Mouse (Mus musculus) neural tube, embryonic 10.5 days (tissue): ENCODE results near the gene Cldn13.
A peak's percentile ranks its signal among the peaks of the same experiment; 100 is the strongest.
"Not testable (repeated sequence)": the region's sequence is repeated elsewhere in the genome, so short reads cannot be mapped to it uniquely, and the experiment has no call there.

ENCODE experiments used
- DNase-seq: peaks from one replicate; pipeline ENCODE4 v3.0.0-alpha.2; 2017; ENCODE audit warnings: low spot score; ENCODE audit errors: extremely low spot score

The Cldn13 gene

GRCm38 (mm10) chr5:134934666-134935065 lies 19.3 kb upstream of the Cldn13 start:
- no peak for DNase-seq

- not testable (repeated sequence) for DNase-seq
Observed at GRCm38 (mm10) chr5:134933686-134934085, 18.4 kb upstream of the Cldn13 start.

- DNase-seq = no peak
Observed at GRCm38 (mm10) chr5:134933281-134933680, 18.0 kb upstream of the Cldn13 start.

GRCm38 (mm10) chr5:134932903-134933276 lies 17.6 kb upstream of the Cldn13 start:
- peak; percentile 57 for DNase-seq

- peak; percentile 86 for DNase-seq
Observed at GRCm38 (mm10) chr5:134932179-134932902, 17.0 kb upstream of the Cldn13 start, which contains the start of gene Mettl27. Gene Mettl27 (plus strand): TSS chr5:134932368.

GRCm38 (mm10) chr5:134929988-134930387 lies 14.7 kb upstream of the Cldn13 start:
- DNase-seq = no peak

GRCm38 (mm10) chr5:134926726-134927125 lies 11.4 kb upstream of the Cldn13 start:
- DNase-seq = no peak

GRCm38 (mm10) chr5:134923141-134923540 lies 7.8 kb upstream of the Cldn13 start:
- DNase-seq = no peak

- DNase-seq = no peak
Observed at GRCm38 (mm10) chr5:134921106-134921505, 5.8 kb upstream of the Cldn13 start.

GRCm38 (mm10) chr5:134920106-134920687 lies 4.9 kb upstream of the Cldn13 start:
- DNase-seq = no peak

GRCm38 (mm10) chr5:134919097-134919496 lies 3.8 kb upstream of the Cldn13 start:
- DNase-seq = no peak

- peak; percentile 44 for DNase-seq
Observed at GRCm38 (mm10) chr5:134918071-134918832, 2.9 kb upstream of the Cldn13 start.

- DNase-seq = no peak
Observed at GRCm38 (mm10) chr5:134914510-134914909, 816 bp downstream of the Cldn13 start.

GRCm38 (mm10) chr5:134913753-134914152 lies 1.6 kb downstream of the Cldn13 start:
- DNase-seq = no peak

- no peak for DNase-seq
Observed at GRCm38 (mm10) chr5:134913352-134913751, 2.0 kb downstream of the Cldn13 start.

GRCm38 (mm10) chr5:134911901-134912300 lies 3.4 kb downstream of the Cldn13 start:
- no peak for DNase-seq

- DNase-seq = peak; percentile 92
Observed at GRCm38 (mm10) chr5:134907135-134907534, 8.2 kb downstream of the Cldn13 start.

GRCm38 (mm10) chr5:134906633-134907032 lies 8.7 kb downstream of the Cldn13 start, which contains the start of gene Tmem270:
Gene Tmem270 (minus strand): TSS chr5:134906733.
- no peak for DNase-seq

GRCm38 (mm10) chr5:134901644-134902027 lies 13.7 kb downstream of the Cldn13 start:
- no peak for DNase-seq

GRCm38 (mm10) chr5:134901012-134901643 lies 14.2 kb downstream of the Cldn13 start:
- DNase-seq = no peak

GRCm38 (mm10) chr5:134897596-134897995 lies 17.7 kb downstream of the Cldn13 start:
- DNase-seq = no peak

GRCm38 (mm10) chr5:134896965-134897364 lies 18.4 kb downstream of the Cldn13 start:
- no peak for DNase-seq
